Mouse (Mus musculus) intestine, postnatal 0 days (tissue): Measurements from ENCODE around the gene Kcnn1. TPM values are rescaled to one million over a fixed set of nuclear protein-coding genes. Genes with fewer than 3 reads are reported as not detected.

Source experiments
- ATAC-seq: fragments of 200-750 bp; cut with Nextera tagmentation; 2 replicates; pipeline ENCODE4 v1.8.0; 2017; ENCODE audit warnings: mild to moderate bottlenecking, moderate TSS enrichment, moderate library complexity
- H3K27ac ChIP-seq: fragments of 300-500 bp; sonication (generic); 2 replicates; pipeline ENCODE4 v1.5.1; 2014; ENCODE audit warnings: mild to moderate bottlenecking, low read depth, low read length, moderate library complexity
- H3K27me3 ChIP-seq: fragments of 300-500 bp; sonication (generic); replicated peaks from 2 replicates; pipeline ENCODE4 v1.6.1; 2014; ENCODE audit warnings: low read length, mixed read lengths; ENCODE audit not compliant: control insufficient read depth, insufficient read depth
- H3K36me3 ChIP-seq: fragments of 300-500 bp; sonication (generic); 2 replicates; pipeline ENCODE4 v1.6.1; 2014; ENCODE audit warnings: mild to moderate bottlenecking, moderate library complexity; ENCODE audit not compliant: control insufficient read depth, insufficient read depth
- H3K4me1 ChIP-seq: fragments of 300-500 bp; sonication (generic); replicated peaks from 2 replicates; pipeline ENCODE4 v1.6.1; 2014; ENCODE audit warnings: antibody characterized with exemption, low read length, mixed read lengths; ENCODE audit not compliant: control insufficient read depth, insufficient read depth
- H3K4me2 ChIP-seq: fragments of 300-500 bp; sonication (generic); replicated peaks from 2 replicates; pipeline ENCODE4 v1.6.1; 2014; ENCODE audit warnings: low read depth, mild to moderate bottlenecking, moderate library complexity
- H3K4me3 ChIP-seq: fragments of 300-500 bp; sonication (generic); 2 replicates; pipeline ENCODE4 v1.5.1; 2014; ENCODE audit warnings: low read depth, low read length
- H3K9ac ChIP-seq: fragments of 300-500 bp; sonication (generic); 2 replicates; pipeline ENCODE4 v1.6.1; 2014; ENCODE audit warnings: mild to moderate bottlenecking, low read depth, low read length
- H3K9me3 ChIP-seq: fragments of 300-500 bp; sonication (generic); 2 replicates; pipeline ENCODE4 v1.6.1; 2016; ENCODE audit warnings: mixed run types; ENCODE audit not compliant: control insufficient read depth
- CTCF ChIP-seq: sonication (generic); IDR thresholded peaks from 2 replicates; pipeline ENCODE4 v1.5.1; 2016; ENCODE audit warnings: low read depth, mild to moderate bottlenecking, control low read depth, antibody characterized with exemption, moderate library complexity
- WGBS: fragments of 180-500 bp; shearing (Covaris S2); extraction: QIAGEN DNeasy Blood & Tissue Kit; methylation state at CpG from one replicate; pipeline ENCODE4 v1.1.7; 2014; 5-methylcytosine and 5-hydroxymethylcytosine counted together
- polyA plus RNA-seq: library from polyadenylated mRNA; unstranded; fragments of >200 nt; fragmentation: Nextera tagmentation; extraction: Ambion mirVana; gene quantifications from 2 replicates; pipeline ENCODE4 v1.2.1, GENCODE M21; 2015

The Kcnn1 gene
- polyA plus RNA-seq, 1 experiment from 2014 or later = 0.30 TPM

- H3K9me3 ChIP-seq = 0 out of 2 replicates have a peak, but pooled peaks cover 3% of the 10 kb centered on the region
- no peak overlapping the region for H3K4me3 ChIP-seq
- peaks cover 1% of the 10 kb centered on the region; the same call in 1 of the 2 replicates for H3K4me1 ChIP-seq
- WGBS = 45% methylated on average over 11 of the region's 11 CpGs
- no peak overlapping the region for H3K27ac ChIP-seq
- ATAC-seq = no peak
- H3K4me2 ChIP-seq = no peak overlapping the region
- no peak overlapping the region for H3K9ac ChIP-seq
- no peaks in the 10 kb centered on the region for H3K36me3 ChIP-seq
- TF ChIP-seq CTCF = no peak
- H3K27me3 ChIP-seq = 0 out of 2 replicates have a peak, but pooled peaks cover 2% of the 10 kb centered on the region
Observed at GRCm38 (mm10) chr8:70821992-70822391, 41.1 kb downstream of the Kcnn1 start.

GRCm38 (mm10) chr8:70821399-70821962 lies 41.6 kb downstream of the Kcnn1 start:
- no peak overlapping the region for H3K9ac ChIP-seq
- peaks cover 5% of the 10 kb centered on the region; the same call in 1 of the 2 replicates for H3K4me1 ChIP-seq
- 0 out of 2 replicates have a peak, but pooled peaks cover 2% of the 10 kb centered on the region for H3K27me3 ChIP-seq
- WGBS = 17% methylated on average over 30 of the region's 30 CpGs
- H3K4me2 ChIP-seq = no peak overlapping the region
- no peak overlapping the region for H3K4me3 ChIP-seq
- no peak for ATAC-seq
- no peaks in the 10 kb centered on the region for H3K36me3 ChIP-seq
- H3K27ac ChIP-seq = no peak overlapping the region
- H3K9me3 ChIP-seq = 0 out of 2 replicates have a peak, but pooled peaks cover 3% of the 10 kb centered on the region
- TF ChIP-seq CTCF = peak; percentile 98

GRCm38 (mm10) chr8:70820101-70820935 lies 42.7 kb downstream of the Kcnn1 start:
- H3K27me3 ChIP-seq = 0 out of 2 replicates have a peak, but pooled peaks cover 2% of the 10 kb centered on the region
- peak overlapping the region; percentile 12; the same call in 1 of the 2 replicates for H3K4me3 ChIP-seq
- peaks cover 5% of the 10 kb centered on the region; the same call in 1 of the 2 replicates for H3K4me1 ChIP-seq
- no peak overlapping the region for H3K9ac ChIP-seq
- no peak for TF ChIP-seq CTCF
- ATAC-seq = peak; percentile 73
- H3K4me2 ChIP-seq = peak overlapping the region; percentile 52
- peak overlapping the region; percentile 46; the same call in 1 of the 2 replicates for H3K27ac ChIP-seq
- H3K36me3 ChIP-seq = no peaks in the 10 kb centered on the region
- WGBS = 5% methylated on average over 31 of the region's 31 CpGs
- H3K9me3 ChIP-seq = 0 out of 2 replicates have a peak, but pooled peaks cover 3% of the 10 kb centered on the region

DNA sequence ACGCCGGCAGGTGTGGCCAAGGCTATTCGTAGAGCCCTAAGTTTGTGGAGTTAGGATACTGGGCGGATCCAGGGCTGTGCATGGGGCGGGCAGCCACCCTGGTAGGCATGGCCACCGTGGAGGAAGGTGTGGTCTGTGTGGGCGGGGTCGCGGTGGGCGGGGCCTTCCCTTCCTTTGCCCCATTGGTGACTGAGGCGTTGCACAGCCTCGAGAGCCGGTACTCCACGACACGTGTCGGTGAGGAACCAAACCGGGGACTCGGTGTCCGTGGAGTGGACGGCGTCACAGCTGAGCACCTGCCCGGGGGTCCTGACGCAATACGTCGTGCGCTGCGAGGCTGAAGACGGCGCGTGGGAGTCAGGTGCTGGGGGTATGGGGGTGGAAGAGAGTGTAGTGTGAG lies 46.4 kb downstream of the Kcnn1 start:
- H3K9ac ChIP-seq = no peak overlapping the region
- no peak overlapping the region for H3K27ac ChIP-seq
- H3K4me2 ChIP-seq = peak overlapping the region; percentile 44
- H3K36me3 ChIP-seq = no peaks in the 10 kb centered on the region
- H3K9me3 ChIP-seq = 0 out of 2 replicates have a peak, but pooled peaks cover 3% of the 10 kb centered on the region
- peaks cover 2% of the 10 kb centered on the region; the same call in 1 of the 2 replicates for H3K27me3 ChIP-seq
- no peak overlapping the region for H3K4me3 ChIP-seq
- H3K4me1 ChIP-seq = peaks cover 5% of the 10 kb centered on the region; the same call in 1 of the 2 replicates
- 4% methylated on average over 30 of the region's 30 CpGs for WGBS
- ATAC-seq = peak; percentile 66
- no peak for TF ChIP-seq CTCF

DNA sequence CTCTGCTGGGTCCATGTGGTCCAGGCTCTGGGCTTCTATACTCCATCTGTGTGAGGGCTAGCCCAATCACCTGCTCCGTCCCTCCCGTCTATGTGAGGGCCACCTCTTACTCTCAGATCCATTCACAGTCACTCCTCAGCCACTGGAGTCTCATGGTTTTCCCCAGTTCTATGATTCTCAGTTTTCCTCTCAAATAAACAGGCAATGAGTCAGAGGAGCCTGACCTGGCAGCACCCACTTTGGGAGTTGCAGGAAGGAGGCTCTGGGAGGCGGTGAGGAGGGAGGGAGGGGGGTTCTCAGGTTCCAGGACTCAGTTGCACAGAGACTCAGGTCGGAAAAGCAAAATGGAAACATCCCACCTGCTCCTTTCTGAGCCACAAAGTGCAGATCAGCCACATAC lies 50.2 kb downstream of the Kcnn1 start:
- WGBS = 58% methylated on average over 4 of the region's 4 CpGs
- no peaks in the 10 kb centered on the region for H3K36me3 ChIP-seq
- TF ChIP-seq CTCF = no peak
- ATAC-seq = no peak
- no peak overlapping the region for H3K27ac ChIP-seq
- H3K4me2 ChIP-seq = no peak overlapping the region
- H3K4me1 ChIP-seq = peaks cover 5% of the 10 kb centered on the region; the same call in 1 of the 2 replicates
- no peak overlapping the region for H3K4me3 ChIP-seq
- H3K9me3 ChIP-seq = no peaks in the 10 kb centered on the region
- no peak overlapping the region for H3K9ac ChIP-seq
- no peaks in the 10 kb centered on the region; the same call in 1 of the 2 replicates for H3K27me3 ChIP-seq

GRCm38 (mm10) chr8:70812055-70812454 lies 51.0 kb downstream of the Kcnn1 start:
- H3K4me3 ChIP-seq = no peak overlapping the region
- H3K36me3 ChIP-seq = no peaks in the 10 kb centered on the region
- no peaks in the 10 kb centered on the region; the same call in 1 of the 2 replicates for H3K27me3 ChIP-seq
- H3K4me1 ChIP-seq = peaks cover 4% of the 10 kb centered on the region; the same call in 1 of the 2 replicates
- no peak overlapping the region for H3K27ac ChIP-seq
- no peak overlapping the region for H3K4me2 ChIP-seq
- ATAC-seq = no peak
- WGBS = 62% methylated on average over 4 of the region's 4 CpGs
- TF ChIP-seq CTCF = no peak
- no peaks in the 10 kb centered on the region for H3K9me3 ChIP-seq
- H3K9ac ChIP-seq = no peak overlapping the region
